Mouse (Mus musculus) right cerebral cortex, postnatal 10 days (tissue): ENCODE measurements around the gene Fam166a.

Experiments used
- DNase-seq, 2 experiments: peaks; one replicate each; pipeline ENCODE4 v3.0.0; 2021; ENCODE audit warnings: low spot score in 2 of 2

Fam166a gene

GRCm38 (mm10) chr2:25185625-25186574 is 32.6 kb upstream of the Fam166a start:
- DNase-seq, result peak; percentile 82 to 84

- DNase-seq, result no peak
These were observed 32.0 kb upstream of the Fam166a start for GRCm38 (mm10) chr2:25186575-25186930.

DNA sequence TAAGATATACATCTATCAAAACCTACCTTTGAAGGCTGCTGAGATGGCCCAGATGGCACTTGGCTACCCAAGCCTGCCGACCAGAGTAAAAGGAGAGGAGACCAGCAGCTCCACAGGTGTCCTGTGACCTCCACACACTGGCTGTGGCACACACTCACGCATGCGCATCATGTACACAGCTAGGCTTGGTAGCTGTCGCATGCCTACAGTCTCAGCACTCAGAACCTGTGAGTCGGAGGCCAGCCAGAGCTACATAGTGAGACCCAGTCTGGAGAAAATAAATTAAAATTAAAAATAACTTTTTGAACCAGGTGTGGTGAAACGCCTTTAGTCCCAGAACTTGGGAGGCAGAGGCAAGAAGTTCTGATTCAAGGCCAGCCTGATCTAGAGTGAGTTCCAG is 30.7 kb upstream of the Fam166a start:
- DNase-seq, result no peak

DNA sequence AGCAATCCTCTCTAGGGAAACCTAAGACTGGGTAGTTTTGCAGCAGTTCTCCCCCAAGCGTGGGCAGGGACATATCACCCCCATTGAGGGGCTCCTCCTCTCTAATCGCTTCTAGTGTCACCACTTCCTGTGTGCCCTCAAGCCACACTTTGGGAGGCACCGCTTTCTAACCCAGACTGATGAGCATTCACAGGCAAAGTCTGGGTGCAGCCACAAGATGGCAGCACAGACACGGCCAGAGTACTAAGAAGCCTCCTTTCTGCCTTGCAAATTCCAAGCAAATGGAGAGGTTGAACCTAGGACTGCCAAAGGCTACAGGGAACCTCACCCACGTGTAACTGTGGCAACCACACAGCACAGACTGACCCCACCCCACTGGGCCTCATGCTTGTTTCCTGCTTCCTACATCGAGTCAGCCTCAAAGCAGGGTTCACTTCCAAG is 25.2 kb upstream of the Fam166a start:
- peak; percentile 84 to 86 for DNase-seq

DNA sequence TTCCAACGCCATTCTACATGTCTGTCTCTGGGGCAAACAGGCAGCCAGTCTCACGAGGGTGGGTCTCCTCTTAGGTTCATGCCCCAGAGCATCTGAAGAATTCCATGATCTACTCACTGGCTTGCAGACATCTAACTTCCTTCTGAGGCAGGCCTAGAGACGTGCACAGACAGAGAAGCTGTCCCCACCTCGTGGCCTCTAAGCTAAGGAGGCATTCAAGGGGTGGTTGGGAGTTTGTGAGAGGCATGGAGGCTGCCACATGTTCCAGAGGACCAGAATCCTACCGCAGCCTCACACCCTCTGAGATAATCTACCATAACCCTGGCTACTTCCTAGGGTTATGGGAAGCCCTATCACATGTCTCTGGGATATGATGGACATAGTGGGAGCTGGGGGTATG is 24.5 kb upstream of the Fam166a start:
- no peak for DNase-seq

- DNase-seq, result peak in 1 of 2 experiments; percentile 46
These were observed 23.9 kb upstream of the Fam166a start for GRCm38 (mm10) chr2:25194486-25195171.

DNA sequence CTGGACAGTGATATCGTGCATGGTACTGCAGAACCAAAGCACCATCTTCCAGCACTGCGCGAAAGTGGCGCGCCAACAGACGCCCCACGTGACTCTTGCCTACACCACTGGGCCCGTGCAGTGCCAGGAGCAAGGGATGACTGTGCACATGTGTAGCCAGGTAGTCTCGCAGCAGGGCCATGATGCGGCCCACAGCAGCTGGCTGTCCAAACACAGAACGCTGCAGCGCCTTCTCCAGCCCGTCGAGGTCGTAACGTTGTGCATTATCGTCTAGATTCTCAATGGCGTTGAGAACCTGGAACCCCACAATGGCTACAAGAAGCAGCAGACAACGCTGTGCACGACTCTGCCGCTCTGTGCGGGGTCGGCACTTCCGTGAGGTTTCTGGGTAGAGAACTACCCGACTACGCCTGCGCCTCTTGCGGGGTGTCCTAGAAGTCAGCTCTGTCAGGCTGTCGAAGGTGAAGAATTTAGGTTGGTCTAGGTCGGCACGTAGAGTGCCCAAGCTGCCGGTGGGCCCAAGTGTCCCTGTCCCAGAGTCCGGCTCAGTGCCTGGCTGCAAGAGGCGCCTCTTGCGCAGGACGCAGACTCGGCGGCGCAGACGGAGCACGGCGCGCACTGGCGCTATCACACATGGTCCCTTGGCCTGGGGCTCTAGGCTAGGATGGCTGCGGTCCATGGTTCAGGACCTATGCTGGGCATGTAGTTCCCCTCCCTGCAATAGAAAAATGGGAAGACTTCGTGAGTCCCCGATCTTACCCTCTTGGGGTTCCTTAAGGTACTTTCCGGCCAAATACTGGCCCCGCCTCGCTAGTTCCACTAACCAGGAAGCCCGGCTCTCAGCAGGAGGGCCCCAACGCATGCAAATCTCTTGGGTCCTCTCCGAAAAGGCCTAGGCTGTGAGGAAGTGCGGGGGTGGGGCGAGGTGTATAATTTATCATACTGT is 23.1 kb upstream of the Fam166a start:
- DNase-seq, result peak in 1 of 2 experiments; percentile 53

- DNase-seq, result peak in 1 of 2 experiments; percentile 55
These were observed 22.2 kb upstream of the Fam166a start, which contains the start of gene Tor4a for GRCm38 (mm10) chr2:25196172-25196954. TSS of gene Tor4a (minus strand) at chr2:25196886.

- DNase-seq, result no peak
These were observed 21.4 kb upstream of the Fam166a start for GRCm38 (mm10) chr2:25197191-25197590.

GRCm38 (mm10) chr2:25197946-25198345 is 20.6 kb upstream of the Fam166a start:
- no peak for DNase-seq

- peak in 1 of 2 experiments; percentile 22 for DNase-seq
These were observed 17.9 kb upstream of the Fam166a start for GRCm38 (mm10) chr2:25200631-25201030.

DNA sequence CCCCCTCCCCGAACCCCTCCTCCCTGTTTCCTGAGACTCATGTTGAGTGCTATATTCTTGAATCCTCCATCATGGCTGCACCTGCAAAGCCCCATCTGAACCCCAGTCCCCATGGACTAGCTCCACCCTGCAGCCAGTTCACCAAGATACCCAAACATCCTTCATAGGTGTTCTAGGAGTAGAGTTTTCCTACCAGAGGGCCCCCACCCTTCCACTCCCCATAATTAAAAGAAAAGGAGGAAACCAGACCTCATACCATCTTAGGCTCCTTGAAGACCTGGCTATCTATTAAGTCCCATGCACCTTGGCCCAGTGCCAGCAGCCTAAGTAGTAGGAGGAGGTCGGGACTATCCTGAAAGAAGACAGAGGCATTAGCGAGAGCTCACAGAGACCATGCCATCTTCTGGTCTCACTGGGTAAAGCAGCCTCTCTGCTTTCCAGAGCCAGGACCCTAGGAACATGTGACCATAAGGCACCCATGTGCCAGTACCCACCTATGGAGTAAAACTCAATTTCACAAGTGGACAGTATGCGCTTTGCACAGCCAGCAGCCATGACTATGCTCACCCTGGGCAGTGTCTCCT is 14.8 kb upstream of the Fam166a start:
- peak in 1 of 2 experiments; percentile 41 for DNase-seq

DNA sequence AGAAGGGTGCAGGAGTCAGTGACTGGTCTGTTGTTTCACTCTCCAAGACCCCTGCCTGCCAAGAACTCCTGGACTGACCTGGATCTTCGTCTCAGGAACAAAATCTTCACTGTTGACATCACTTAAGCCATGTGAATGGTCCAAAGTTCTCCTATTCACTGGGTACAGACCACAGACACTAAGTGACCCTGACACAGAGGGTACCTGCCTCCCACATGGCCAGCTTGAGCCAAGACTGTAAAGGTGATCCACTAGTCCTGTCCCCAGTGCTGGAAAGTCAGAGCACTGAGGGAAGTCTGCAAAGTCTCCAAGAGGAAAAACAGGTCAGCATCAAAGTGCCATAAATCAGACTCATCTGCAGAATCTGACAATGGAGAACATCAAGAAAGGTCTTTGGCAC is 11.0 kb upstream of the Fam166a start:
- peak in 1 of 2 experiments; percentile 15 for DNase-seq

DNA sequence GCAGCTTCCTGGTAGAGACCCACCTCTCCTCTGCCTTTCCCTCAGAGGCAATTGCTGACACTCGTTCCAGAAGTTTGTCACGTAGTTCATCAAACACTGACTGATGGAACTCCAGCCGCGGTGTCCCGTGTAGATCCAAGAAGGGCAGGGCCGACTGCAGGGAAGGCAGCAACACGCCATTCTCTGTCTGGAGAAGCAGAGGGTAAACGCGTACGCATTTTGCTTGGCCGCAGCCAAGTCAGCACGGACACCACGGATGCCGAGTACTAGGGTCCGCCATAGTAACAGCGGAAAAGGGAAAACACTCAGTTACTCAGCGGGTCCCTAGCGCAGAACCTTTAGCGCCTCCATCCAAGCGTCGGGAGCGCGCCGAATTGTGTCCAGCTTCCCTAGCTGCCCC is 7.9 kb upstream of the Fam166a start:
- peak in 1 of 2 experiments; percentile 23 for DNase-seq

DNA sequence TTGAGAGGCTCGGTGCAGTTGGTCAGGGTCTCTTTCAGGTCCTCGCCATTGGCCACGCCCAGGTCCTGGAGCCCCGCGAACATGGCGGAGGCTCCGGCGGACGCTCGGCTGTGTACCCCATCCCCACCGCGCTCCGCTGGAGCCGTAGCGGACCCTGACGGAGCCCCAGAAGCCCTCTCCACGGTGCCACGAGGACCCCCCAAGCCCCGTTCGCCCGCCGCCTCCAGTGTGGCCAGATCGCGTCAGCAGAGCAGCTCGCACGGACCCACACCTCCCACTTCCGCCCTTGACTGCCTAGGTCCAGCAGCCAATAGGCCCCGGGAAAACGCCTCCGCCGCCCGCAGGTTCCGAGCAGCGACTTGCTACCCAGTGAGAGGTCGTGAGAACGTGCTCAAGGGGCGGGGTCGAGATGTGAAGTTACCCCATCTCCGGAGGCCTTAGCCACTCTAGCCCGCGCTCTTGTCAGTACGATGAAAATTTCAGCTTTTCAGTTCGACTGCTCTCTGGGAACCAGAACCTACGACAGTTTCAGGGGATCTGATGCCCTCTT is 7.3 kb upstream of the Fam166a start, which contains the start of gene Nelfb:
Gene Nelfb, minus strand, starts transcription at position 369 of the 550 bp plus-strand sequence.
- DNase-seq, result peak; percentile 90 to 91

GRCm38 (mm10) chr2:25213266-25213865 is 5.2 kb upstream of the Fam166a start:
- DNase-seq, result peak in 1 of 2 experiments; percentile 17

DNA sequence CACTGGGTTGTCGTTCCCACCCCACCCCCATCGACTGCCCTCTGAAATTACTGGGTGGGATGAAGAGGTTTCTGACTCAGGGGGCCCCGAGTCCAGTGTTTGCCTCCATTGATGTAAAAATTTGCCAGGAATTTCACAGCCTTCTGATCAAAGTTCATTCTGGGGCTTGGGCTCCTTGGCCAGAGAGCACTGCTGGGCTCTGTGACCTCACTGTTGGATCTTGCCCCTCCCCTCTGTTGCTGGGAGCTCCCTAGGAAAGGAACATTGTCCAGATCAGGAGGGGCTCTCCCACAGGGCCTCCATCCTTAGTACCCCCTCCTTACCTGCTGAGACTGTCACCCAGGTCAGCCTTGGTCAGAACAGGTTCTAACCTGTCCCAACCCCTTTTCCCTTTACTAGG is 4.1 kb upstream of the Fam166a start, which contains the start of gene Stpg3:
Gene Stpg3, minus strand, starts transcription at position 194 of the 400 bp plus-strand sequence.
- no peak for DNase-seq

- no peak for DNase-seq
These were observed 879 bp upstream of the Fam166a start for GRCm38 (mm10) chr2:25217666-25218065.

GRCm38 (mm10) chr2:25221331-25221772 is 2.8 kb downstream of the Fam166a start:
- DNase-seq, result no peak
